Mouse (Mus musculus) heart, postnatal 0 days (tissue): ENCODE data around the gene Frmd7.
A peak's percentile ranks its signal among the peaks of the same experiment; 100 is the strongest.

Experiments
- CTCF ChIP-seq: IDR thresholded peaks from 2 replicates; pipeline ENCODE4 v1.5.1; 2016; ENCODE audit warnings: antibody characterized with exemption, control low read depth, low read depth
- EP300 ChIP-seq: IDR thresholded peaks from 2 replicates; pipeline ENCODE4 v1.6.1; 2016; ENCODE audit warnings: antibody characterized with exemption, low read depth

DNA sequence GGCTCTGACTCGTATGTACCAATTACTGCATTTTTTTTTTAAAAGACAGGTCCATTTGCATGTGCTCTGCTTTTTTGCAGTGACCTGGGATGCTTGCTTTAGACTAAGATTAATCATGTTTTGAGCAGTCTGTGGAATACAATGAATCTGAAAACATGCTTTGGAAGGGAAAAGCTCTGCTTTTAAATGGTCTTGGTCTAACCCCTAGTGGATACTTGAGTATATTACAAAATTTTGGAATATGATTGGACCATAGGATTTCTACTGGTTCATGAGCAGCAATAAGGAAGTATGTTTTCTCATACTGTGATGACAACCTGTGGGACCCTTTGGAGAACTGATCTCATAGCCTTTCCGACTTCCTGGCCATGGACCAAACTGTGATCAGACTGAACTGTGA is 54.5 kb downstream of the Frmd7 start:
- TF ChIP-seq CTCF (peak; percentile 22; the same call in 1 of the 2 replicates), EP300 (no peak)
